Mouse (Mus musculus): ENCODE results near the gene Traf2. TPM values are rescaled to one million over a fixed set of nuclear protein-coding genes. Genes with fewer than 3 reads are reported as not detected.

Gene Traf2
- total and polyA plus RNA-seq, 2 experiments from 2014 or later = 9.2 to 9.6 TPM

DNA sequence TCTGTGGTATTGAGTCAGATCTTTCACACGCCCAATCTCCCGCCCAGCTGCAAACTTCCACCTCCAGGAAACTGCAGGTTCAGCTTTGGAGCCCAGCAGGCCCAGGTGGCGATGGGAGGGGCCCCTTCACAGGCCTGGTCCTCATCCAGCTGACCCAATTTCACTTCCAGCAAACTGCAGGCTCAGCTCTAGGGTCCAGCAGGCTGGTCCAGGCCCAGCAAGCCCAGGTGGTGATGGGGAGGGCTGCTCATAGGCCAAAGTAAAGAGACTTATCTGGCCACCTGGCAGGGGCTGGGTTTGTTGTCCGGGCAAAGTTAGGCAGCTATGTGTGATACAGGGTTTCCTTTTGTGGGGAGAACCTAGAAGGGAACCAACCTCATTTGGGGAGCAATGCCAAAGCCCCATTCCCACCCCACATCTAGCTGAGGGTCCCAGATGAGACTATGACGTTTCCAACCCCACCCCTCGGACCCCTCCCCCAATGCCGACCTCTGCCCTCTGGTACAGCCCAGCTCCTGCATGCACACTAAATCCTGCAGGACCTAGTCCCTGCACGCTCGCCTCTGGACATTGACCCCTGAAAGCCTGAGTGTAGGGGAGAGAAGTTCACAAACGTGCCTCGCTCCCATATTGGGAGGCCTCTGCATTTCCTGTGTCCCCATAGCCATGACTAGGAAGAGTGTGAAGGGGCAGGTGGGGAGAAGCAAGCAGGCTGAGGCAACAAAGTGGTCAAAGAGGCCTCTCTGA is 61.7 kb downstream of the Traf2 start:
- H3K36me3 ChIP-seq (ENCODE audit: insufficient read depth) = no peaks in the 10 kb centered on the region
- H3K4me3 ChIP-seq (ENCODE audit: low read depth, low read length) = no peak overlapping the region
- ATAC-seq (no peak), DNase-seq (no peak)
- H3K27me3 ChIP-seq (ENCODE audit: insufficient read depth, low read length) = no peaks in the 10 kb centered on the region
- no peak for TF ChIP-seq CTCF (IDR thresholded peaks at IDR 0.05; ENCODE audit: low read depth)
- no peaks in the 10 kb centered on the region for H3K9me3 ChIP-seq (ENCODE audit: low read length)
- no peak overlapping the region for H3K4me2 ChIP-seq (ENCODE audit: low read depth)
- H3K4me1 ChIP-seq (ENCODE audit: insufficient read depth) = no peaks in the 10 kb centered on the region
- no peak overlapping the region for H3K9ac ChIP-seq
- H3K27ac ChIP-seq (ENCODE audit: low read depth, low read length) = no peak overlapping the region
- whole genome bisulfite sequencing = 76% methylated on average over 11 of the region's 11 CpGs

- Histone ChIP-seq H3K27me3 (ENCODE audit: insufficient read depth, low read length) (no peaks in the 10 kb centered on the region), H3K9me3 (ENCODE audit: low read length) (no peaks in the 10 kb centered on the region), H3K9ac (no peak overlapping the region), H3K4me3 (ENCODE audit: low read depth, low read length) (no peak overlapping the region), H3K4me1 (ENCODE audit: insufficient read depth) (no peaks in the 10 kb centered on the region), H3K36me3 (ENCODE audit: insufficient read depth) (no peaks in the 10 kb centered on the region), H3K4me2 (ENCODE audit: low read depth) (no peak overlapping the region), H3K27ac (ENCODE audit: low read depth, low read length) (no peak overlapping the region)
- no peak for DNase-seq
- TF ChIP-seq CTCF (IDR thresholded peaks at IDR 0.05; ENCODE audit: low read depth) = no peak
- WGBS = 21% methylated on average over 7 of the region's 7 CpGs
- no peak for ATAC-seq
Measured at GRCm38 (mm10) chr2:25482969-25483368, 63.8 kb downstream of the Traf2 start.

- no peak for DNase-seq
- no peaks in the 10 kb centered on the region for H3K27me3 ChIP-seq (ENCODE audit: insufficient read depth, low read length)
- WGBS = 89% methylated on average over 1 of the region's 1 CpGs
Measured at GRCm38 (mm10) chr2:25480541-25480940, 66.2 kb downstream of the Traf2 start.

DNA sequence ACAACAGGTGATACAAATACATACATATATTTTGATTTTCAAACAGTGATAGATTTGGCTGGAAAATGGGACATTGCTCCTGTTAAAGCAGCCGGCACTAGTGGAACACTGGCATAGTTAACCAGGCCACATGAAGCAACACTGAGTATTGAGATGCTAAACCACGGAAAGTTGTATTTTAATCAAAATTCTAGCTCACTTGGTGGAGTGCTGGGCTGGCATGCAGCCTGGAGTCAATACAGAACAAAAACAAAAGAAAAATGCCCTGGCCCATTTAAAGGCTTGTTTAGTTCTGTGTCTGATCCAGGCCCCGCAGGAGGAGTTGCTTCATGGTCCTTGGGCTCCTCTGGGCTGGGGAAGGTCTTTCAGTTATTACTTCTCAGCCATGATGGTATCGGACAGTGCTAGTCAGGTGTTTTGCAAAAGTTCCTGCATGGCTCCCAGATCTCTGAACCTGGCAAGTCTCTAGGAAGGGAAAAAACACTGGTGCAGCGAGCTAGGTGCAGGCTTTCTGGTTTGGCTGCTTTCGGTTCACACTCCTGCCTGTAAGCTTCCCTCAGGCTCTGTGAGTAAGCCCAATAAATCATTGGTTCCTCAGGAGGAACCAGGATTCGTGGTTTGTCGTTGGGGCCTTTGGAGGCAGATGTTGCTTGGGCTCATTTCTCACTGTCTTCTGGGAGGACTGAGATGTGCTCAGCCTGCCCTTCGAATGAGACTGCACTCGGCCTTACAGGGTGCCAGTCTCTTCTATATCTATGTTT is 67.0 kb downstream of the Traf2 start:
- TF ChIP-seq CTCF (IDR thresholded peaks at IDR 0.05; ENCODE audit: low read depth) = no peak
- ATAC-seq (no peak), DNase-seq (no peak)
- Histone ChIP-seq H3K36me3 (ENCODE audit: insufficient read depth) (no peaks in the 10 kb centered on the region), H3K4me3 (ENCODE audit: low read depth, low read length) (no peak overlapping the region), H3K9ac (no peak overlapping the region), H3K9me3 (ENCODE audit: low read length) (no peaks in the 10 kb centered on the region), H3K27me3 (ENCODE audit: insufficient read depth, low read length) (no peaks in the 10 kb centered on the region), H3K4me2 (ENCODE audit: low read depth) (no peak overlapping the region), H3K4me1 (ENCODE audit: insufficient read depth) (no peaks in the 10 kb centered on the region), H3K27ac (ENCODE audit: low read depth, low read length) (no peak overlapping the region)
- 71% methylated on average over 10 of the region's 10 CpGs for WGBS

More at GRCm38 (mm10) chr2:25480541-25480940, 66.2 kb downstream of the Traf2 start:
- Histone ChIP-seq H3K4me1 (ENCODE audit: insufficient read depth) (no peaks in the 10 kb centered on the region), H3K36me3 (ENCODE audit: insufficient read depth) (no peaks in the 10 kb centered on the region), H3K9ac (no peak overlapping the region), H3K4me3 (ENCODE audit: low read depth, low read length) (no peak overlapping the region), H3K9me3 (ENCODE audit: low read length) (no peaks in the 10 kb centered on the region), H3K4me2 (ENCODE audit: low read depth) (no peak overlapping the region), H3K27ac (ENCODE audit: low read depth, low read length) (no peak overlapping the region)
- TF ChIP-seq CTCF (IDR thresholded peaks at IDR 0.05; ENCODE audit: low read depth) = no peak
- ATAC-seq = no peak

- Histone ChIP-seq H3K27ac (ENCODE audit: low read depth, low read length) (no peak overlapping the region), H3K9me3 (ENCODE audit: low read length) (no peaks in the 10 kb centered on the region), H3K36me3 (ENCODE audit: insufficient read depth) (no peaks in the 10 kb centered on the region), H3K9ac (no peak overlapping the region), H3K4me3 (ENCODE audit: low read depth, low read length) (no peak overlapping the region), H3K4me2 (ENCODE audit: low read depth) (no peak overlapping the region), H3K4me1 (ENCODE audit: insufficient read depth) (no peaks in the 10 kb centered on the region), H3K27me3 (ENCODE audit: insufficient read depth, low read length) (no peaks in the 10 kb centered on the region)
- WGBS = 90% methylated on average over 3 of the region's 3 CpGs
- DNase-seq (no peak), ATAC-seq (no peak)
- no peak for TF ChIP-seq CTCF (IDR thresholded peaks at IDR 0.05; ENCODE audit: low read depth)
Measured at GRCm38 (mm10) chr2:25477967-25478675, 68.6 kb downstream of the Traf2 start.

DNA sequence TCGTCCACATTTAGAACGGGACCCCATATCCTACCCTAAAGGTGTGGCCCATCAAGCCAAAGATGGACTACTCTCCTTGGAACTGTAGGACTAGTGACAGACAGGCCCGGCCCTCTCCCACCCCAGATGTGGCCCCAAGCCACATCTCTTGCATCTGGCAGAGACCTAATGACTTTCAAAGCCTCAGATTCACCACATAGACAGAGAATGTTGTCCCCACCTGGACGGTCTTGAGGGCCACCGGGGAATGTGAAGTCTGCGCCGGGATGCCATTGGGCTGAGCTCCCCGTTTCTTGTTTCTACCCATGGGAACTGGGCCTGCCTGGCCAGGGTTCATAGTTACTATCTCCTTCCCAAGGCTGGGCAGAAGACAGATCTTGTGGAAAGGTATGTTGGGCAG is 69.2 kb downstream of the Traf2 start:
- Histone ChIP-seq H3K36me3 (ENCODE audit: insufficient read depth) (no peaks in the 10 kb centered on the region), H3K4me3 (ENCODE audit: low read depth, low read length) (no peak overlapping the region), H3K27me3 (ENCODE audit: insufficient read depth, low read length) (no peaks in the 10 kb centered on the region), H3K9ac (no peak overlapping the region), H3K4me2 (ENCODE audit: low read depth) (no peak overlapping the region), H3K4me1 (ENCODE audit: insufficient read depth) (no peaks in the 10 kb centered on the region), H3K27ac (ENCODE audit: low read depth, low read length) (no peak overlapping the region), H3K9me3 (ENCODE audit: low read length) (no peaks in the 10 kb centered on the region)
- TF ChIP-seq CTCF (IDR thresholded peaks at IDR 0.05; ENCODE audit: low read depth) = no peak
- no peak for DNase-seq
- WGBS = 87% methylated on average over 8 of the region's 8 CpGs
- ATAC-seq = no peak
